Mouse (Mus musculus) limb, embryonic 14.5 days (tissue): ENCODE results near the gene Hps5. TPM values are rescaled to one million over a fixed set of nuclear protein-coding genes. Genes with fewer than 3 reads are reported as not detected.
"Not testable (repeated sequence)": the region's sequence is repeated elsewhere in the genome, so short reads cannot be mapped to it uniquely, and the experiment has no call there.

Source experiments
- ATAC-seq: fragments of 200-750 bp; cut with Nextera tagmentation; 2 replicates; pipeline ENCODE4 v1.8.0; 2017; ENCODE audit warnings: low read depth, moderate number of reproducible peaks, moderate TSS enrichment; ENCODE audit not compliant: low FRiP score
- DNase-seq: peaks from one replicate; pipeline ENCODE4 v3.0.0-alpha.2; 2015; ENCODE audit warnings: low spot score
- H3K27ac ChIP-seq: fragments of 300-500 bp; sonication (generic); replicated peaks from 2 replicates; pipeline ENCODE4 v1.5.1; 2014; ENCODE audit warnings: low read depth, mild to moderate bottlenecking, low read length, moderate library complexity, mixed read lengths
- H3K27me3 ChIP-seq: fragments of 300-500 bp; sonication (generic); 2 replicates; pipeline ENCODE4 v1.6.1; 2014; ENCODE audit warnings: low read length, mixed read lengths; ENCODE audit not compliant: control insufficient read depth, insufficient read depth
- H3K36me3 ChIP-seq: fragments of 300-500 bp; sonication (generic); 2 replicates; pipeline ENCODE4 v1.6.1; 2014; ENCODE audit warnings: mild to moderate bottlenecking, low read length, moderate library complexity, mixed read lengths; ENCODE audit not compliant: control insufficient read depth, insufficient read depth
- H3K4me1 ChIP-seq: fragments of 300-500 bp; sonication (generic); 2 replicates; pipeline ENCODE4 v1.6.1; 2014; ENCODE audit warnings: antibody characterized with exemption, low read length, mixed read lengths; ENCODE audit not compliant: control insufficient read depth, insufficient read depth
- H3K4me2 ChIP-seq: fragments of 300-500 bp; sonication (generic); replicated peaks from 2 replicates; pipeline ENCODE4 v1.6.1; 2014; ENCODE audit warnings: low read depth, mild to moderate bottlenecking, low read length, moderate library complexity; ENCODE audit not compliant: severe bottlenecking
- H3K4me3 ChIP-seq: fragments of 300-500 bp; sonication (generic); replicated peaks from 2 replicates; pipeline ENCODE4 v1.5.1; 2014; ENCODE audit warnings: low read length
- H3K9ac ChIP-seq: fragments of 300-500 bp; sonication (generic); 2 replicates; pipeline ENCODE4 v1.6.1; 2014; ENCODE audit warnings: mild to moderate bottlenecking, low read depth, low read length, moderate library complexity; ENCODE audit not compliant: severe bottlenecking
- H3K9me3 ChIP-seq: fragments of 300-500 bp; sonication (generic); 2 replicates; pipeline ENCODE4 v1.6.1; 2016; ENCODE audit warnings: low read length; ENCODE audit not compliant: control insufficient read depth
- POLR2A ChIP-seq: fragments of 200-500 bp; IDR thresholded peaks from 2 replicates; pipeline ENCODE4 v1.8.0; 2012; ENCODE audit warnings: inconsistent platforms, mild to moderate bottlenecking, moderate library complexity, borderline replicate concordance; ENCODE audit not compliant: insufficient read depth, insufficient read length; ENCODE audit errors: extremely low read depth
- WGBS: fragments of 180-500 bp; shearing (Covaris S2); extraction: QIAGEN DNeasy Blood & Tissue Kit; methylation state at CpG from one replicate; pipeline ENCODE4 v1.1.7; 2014; 5-methylcytosine and 5-hydroxymethylcytosine counted together
- polyA plus RNA-seq, 2 experiments: library from polyadenylated mRNA; depleted of rRNA in 1 of 2; stranded (reverse) in 1 of 2; unstranded in 1 of 2; fragments of >200 nt; fragmentation: Nextera tagmentation in 1 of 2; extraction: Ambion mirVana in 1 of 2; gene quantifications; 2 replicates each; pipeline versions ENCODE4 v1.2.1 to v1.2.3; 2012 to 2014

The Hps5 gene
- polyA plus RNA-seq, 2 experiments: 20.6 to 34.2 TPM

- DNase-seq: no peak
- no peaks in the 10 kb centered on the region for H3K4me1 ChIP-seq
- no peak for TF ChIP-seq POLR2A
- H3K27me3 ChIP-seq: no peaks in the 10 kb centered on the region
- peaks cover 10% of the 10 kb centered on the region for H3K36me3 ChIP-seq
- H3K4me2 ChIP-seq: no peak overlapping the region
- H3K9ac ChIP-seq: no peak overlapping the region
- H3K9me3 ChIP-seq: no peaks in the 10 kb centered on the region
- H3K27ac ChIP-seq: no peak overlapping the region
- no peak overlapping the region for H3K4me3 ChIP-seq
- ATAC-seq: no peak
- 70% methylated on average over 2 of the region's 2 CpGs for WGBS
Observed at GRCm38 (mm10) chr7:46827803-46828184, 31.9 kb upstream of the Hps5 start.

- no peak overlapping the region for H3K9ac ChIP-seq
- ATAC-seq: no peak
- 65% methylated on average over 20 of the region's 20 CpGs for WGBS
- H3K9me3 ChIP-seq: no peaks in the 10 kb centered on the region
- no peak for TF ChIP-seq POLR2A
- no peak overlapping the region for H3K4me2 ChIP-seq
- no peaks in the 10 kb centered on the region for H3K27me3 ChIP-seq
- DNase-seq: no peak
- H3K36me3 ChIP-seq: peaks cover 16% of the 10 kb centered on the region
- H3K4me3 ChIP-seq: no peak overlapping the region
- no peak overlapping the region for H3K27ac ChIP-seq
- no peaks in the 10 kb centered on the region for H3K4me1 ChIP-seq
Observed at GRCm38 (mm10) chr7:46827046-46827802, 31.4 kb upstream of the Hps5 start.

DNA sequence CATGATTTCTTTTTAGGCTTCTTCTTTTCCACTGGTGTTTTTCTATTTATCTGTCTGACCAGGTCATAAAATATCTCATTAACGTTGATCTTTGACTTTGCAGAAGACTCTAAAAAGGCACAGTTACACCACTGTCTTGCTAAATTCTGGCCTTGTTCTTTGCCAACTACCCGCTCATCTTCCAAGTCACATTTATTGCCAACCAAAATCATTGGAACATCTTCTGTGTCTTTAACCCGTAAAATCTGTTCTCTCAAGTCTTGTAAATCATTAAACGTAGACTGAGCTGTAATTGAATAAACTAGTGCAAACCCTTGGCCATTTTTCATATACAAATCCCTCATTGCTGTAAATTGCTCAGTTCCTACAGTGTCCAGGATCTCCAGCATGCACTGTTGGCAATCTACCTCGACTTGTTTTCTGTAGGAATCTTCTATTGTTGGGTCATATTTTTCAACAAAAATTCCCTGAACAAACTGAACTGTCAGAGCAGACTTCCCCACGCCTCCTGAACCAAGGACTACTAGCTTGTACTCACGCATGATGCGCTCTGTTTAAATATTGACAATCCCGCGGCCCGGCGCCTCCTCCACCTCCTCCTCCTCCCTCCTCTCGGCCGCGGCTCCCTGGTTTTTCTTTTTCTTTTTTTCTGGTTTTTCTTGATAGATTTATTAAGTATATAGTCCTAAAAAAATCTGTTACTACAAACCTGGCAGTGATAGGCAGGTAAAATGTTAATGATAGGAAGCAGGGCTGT lies 25.2 kb upstream of the Hps5 start:
- peaks cover 68% of the 10 kb centered on the region for H3K36me3 ChIP-seq
- not testable (repeated sequence) for H3K9me3 ChIP-seq, H3K4me3 ChIP-seq, H3K9ac ChIP-seq, H3K27me3 ChIP-seq, DNase-seq, H3K4me2 ChIP-seq, ATAC-seq, H3K27ac ChIP-seq, H3K4me1 ChIP-seq
- 90% methylated on average over 15 of the region's 15 CpGs for WGBS

DNA sequence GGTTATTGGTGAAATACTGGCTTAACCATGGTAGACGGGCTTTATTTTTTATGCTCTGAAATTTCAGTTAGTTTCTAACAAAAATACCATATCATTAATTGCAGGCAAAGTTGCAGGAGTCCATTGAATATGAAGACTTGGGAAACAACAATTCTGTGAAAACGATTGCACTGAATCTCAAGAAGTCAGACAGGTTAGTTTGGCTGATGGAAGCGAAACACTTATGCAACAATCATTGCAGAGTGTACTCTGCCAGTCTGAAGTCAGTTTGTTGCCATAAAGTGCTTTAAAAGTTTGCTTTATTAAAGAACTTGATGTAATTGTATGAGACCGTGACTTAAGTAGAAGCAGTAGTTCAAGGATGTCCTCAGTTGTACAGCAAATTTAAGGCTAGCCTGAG lies 18.1 kb upstream of the Hps5 start:
- Histone ChIP-seq H3K4me1 (no peaks in the 10 kb centered on the region), H3K4me3 (no peak overlapping the region), H3K9ac (no peak overlapping the region), H3K4me2 (no peak overlapping the region), H3K27me3 (no peaks in the 10 kb centered on the region), H3K36me3 (peaks cover 91% of the 10 kb centered on the region), H3K9me3 (no peaks in the 10 kb centered on the region), H3K27ac (no peak overlapping the region)
- 92% methylated on average over 4 of the region's 4 CpGs for WGBS
- DNase-seq (no peak), ATAC-seq (no peak)
- no peak for TF ChIP-seq POLR2A

DNA sequence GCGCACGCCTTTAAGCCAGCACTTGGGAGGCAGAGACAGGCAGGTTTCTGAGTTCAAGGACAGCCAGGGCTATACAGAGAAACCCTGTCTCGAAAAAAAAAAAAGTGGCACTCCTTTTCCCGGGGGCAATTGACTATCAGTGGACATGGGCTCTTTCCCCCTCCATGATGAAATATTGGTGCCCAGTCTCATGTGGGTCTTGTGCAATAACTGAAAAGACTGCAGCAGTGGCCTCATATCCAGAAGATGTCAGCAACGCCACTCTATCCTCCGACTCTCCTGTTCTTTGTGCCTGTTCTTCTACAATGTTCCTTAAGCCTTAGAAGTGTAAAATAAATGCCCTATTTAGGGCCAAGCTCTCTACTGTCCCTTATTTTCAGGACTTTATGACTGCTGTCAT lies 14.5 kb upstream of the Hps5 start:
- H3K9ac ChIP-seq: no peak overlapping the region
- peaks cover 86% of the 10 kb centered on the region for H3K36me3 ChIP-seq
- ATAC-seq (no peak), DNase-seq (no peak)
- no peak overlapping the region for H3K4me2 ChIP-seq
- H3K9me3 ChIP-seq: no peaks in the 10 kb centered on the region
- no peak overlapping the region for H3K27ac ChIP-seq
- no peaks in the 10 kb centered on the region for H3K27me3 ChIP-seq
- no peak overlapping the region for H3K4me3 ChIP-seq
- no peak for TF ChIP-seq POLR2A
- WGBS: 97% methylated on average over 6 of the region's 6 CpGs
- no peaks in the 10 kb centered on the region for H3K4me1 ChIP-seq
